ENCODE assay signal across 8 mouse cellular contexts in genomic region chr1:77545722-77546121, GRCm38 (mm10). TPM values are rescaled to one million over a fixed set of nuclear protein-coding genes. Genes with fewer than 3 reads are reported as not detected.
DNase-seq lines count a peak whose midpoint lies in the region; ATAC-seq and TF ChIP-seq lines count a peak whose summit lies in the region.
"Had no signal": no experiment of that assay in that cellular context is flagged by ENCODE, and none has a peak within 500 bp of the region (broad histone marks: within the 10 kb centered on the region; RNA-seq: fewer than 3 reads in every experiment).

No protein-coding gene starts in this region.

- no peak overlapping the region for H3K4me2 ChIP-seq in embryonic facial prominence, embryonic 14.5 days (ENCODE audit: low read depth, low read length)
- H3K4me2 ChIP-seq: heart, embryonic 13.5 days had no signal

- H3K4me1 ChIP-seq in embryonic facial prominence, embryonic 14.5 days (ENCODE audit: control insufficient read depth, insufficient read depth, low read length) = no peaks in the 10 kb centered on the region
- H3K4me1 ChIP-seq in cerebellum, adult 2 months (ENCODE audit: control insufficient read depth, insufficient read depth, low read length) = no peaks in the 10 kb centered on the region
- H3K4me1 ChIP-seq: heart, embryonic 13.5 days had no signal

- H3K9ac ChIP-seq in embryonic facial prominence, embryonic 14.5 days (ENCODE audit: low read depth, low read length) = no peak overlapping the region
- H3K9ac ChIP-seq: heart, embryonic 13.5 days had no signal

- H3K27ac ChIP-seq in embryonic facial prominence, embryonic 14.5 days (replicated peaks; ENCODE audit: low read depth, low read length) = no peak overlapping the region
- no peak overlapping the region for H3K27ac ChIP-seq in cerebellum, adult 2 months (ENCODE audit: insufficient read depth, low read length)
- H3K27ac ChIP-seq: heart, embryonic 13.5 days had no signal

- no peak for TF ChIP-seq POLR2A in cerebellum, adult 2 months (IDR thresholded peaks at IDR 0.05; ENCODE audit: borderline replicate concordance, insufficient read depth, low read length)

- no peak for TF ChIP-seq CTCF in cerebellum, adult 2 months (IDR thresholded peaks at IDR 0.05; ENCODE audit: borderline replicate concordance, insufficient read depth, low read depth, low read length)

- 66% methylated on average over 6 of the region's 6 CpGs for WGBS in embryonic facial prominence, embryonic 14.5 days
- 33% methylated on average over 6 of the region's 6 CpGs for WGBS in cerebellum, adult 2 months

- no peaks in the 10 kb centered on the region for H3K9me3 ChIP-seq in embryonic facial prominence, embryonic 14.5 days (ENCODE audit: control insufficient read depth, low read length)
- H3K9me3 ChIP-seq: heart, embryonic 13.5 days had no signal

- no peak overlapping the region for H3K4me3 ChIP-seq in embryonic facial prominence, embryonic 14.5 days (ENCODE audit: low read depth, low read length)
- H3K4me3 ChIP-seq in cerebellum, adult 2 months (replicated peaks; ENCODE audit: insufficient read depth, low read depth, low read length) = no peak overlapping the region
- H3K4me3 ChIP-seq: heart, embryonic 13.5 days had no signal

- ATAC-seq in embryonic facial prominence, embryonic 14.5 days (ENCODE audit: low read depth) = no peak
- ATAC-seq in monocyte, adult 5-6 weeks (replicated peaks; ENCODE audit: insufficient number of reproducible peaks, low FRiP score, low TSS enrichment, poor library complexity, severe bottlenecking) = no peak

- no peaks in the 10 kb centered on the region for H3K27me3 ChIP-seq in embryonic facial prominence, embryonic 14.5 days (replicated peaks; ENCODE audit: control insufficient read depth, insufficient read depth, low read length)
- no peaks in the 10 kb centered on the region for H3K27me3 ChIP-seq in cerebellum, adult 2 months (ENCODE audit: control insufficient read depth, insufficient read depth, low read length)
- H3K27me3 ChIP-seq: heart, embryonic 13.5 days had no signal

- intact Hi-C loops in gastrocnemius, postnatal 14 days (cut with DNase I; ENCODE audit: low total_unique reads) = no loop called here

- peak; percentile 50 for DNase-seq in embryonic facial prominence, embryonic 14.5 days (ENCODE audit: low spot score)
- DNase-seq in frontal cortex, postnatal 36 days (ENCODE audit: low spot score in 2 of 2) = peak; percentile 55 to 71
- DNase-seq in left cerebral cortex, adult 9 months (ENCODE audit: low spot score in 2 of 2) = peak; percentile 55 to 64
- peak; percentile 77 for DNase-seq in retina, embryonic 14.5 days (ENCODE audit: low spot score)
- no peak for DNase-seq in cerebellum, adult 2 months
- DNase-seq in gastrocnemius, postnatal 14 days = no peak

- H3K36me3 ChIP-seq in embryonic facial prominence, embryonic 14.5 days (ENCODE audit: control insufficient read depth, insufficient read depth, low read length) = no peaks in the 10 kb centered on the region
- H3K36me3 ChIP-seq: heart, embryonic 13.5 days had no signal

RNA-seq across cellular contexts. Expression of gene Epha4, which starts 30.8 kb away (rescaled TPM):
- 23.2 and 36.2 TPM in 2 replicates for polyA plus RNA-seq in embryonic facial prominence, embryonic 14.5 days (2014; fragmentation: Nextera tagmentation; extraction: Ambion mirVana)
- polyA plus RNA-seq in cerebellum, adult 2 months (2012; rRNA removed) = 11.6 and 12.5 TPM in 2 replicates
- total RNA-seq in gastrocnemius, postnatal 14 days (2021) = 1 to 10 TPM; 3.1 to 4.5 TPM
- 8.4 to 15.1 TPM (median 10.3 TPM) in 3 replicates for total RNA-seq in monocyte, adult 5-6 weeks (2017)

Comparison
In these comparisons a context has a peak if more than half of its experiments do, and no peak if none do; other contexts are left out.
1. DNase-seq: peak in embryonic facial prominence, embryonic 14.5 days (single experiment), frontal cortex, postnatal 36 days (2 of 2), left cerebral cortex, adult 9 months (2 of 2) and retina, embryonic 14.5 days (single experiment); none in cerebellum, adult 2 months (0 of 2) and gastrocnemius, postnatal 14 days (single experiment).